Mouse (Mus musculus) E14TG2a.4 (cell line): ENCODE measurements around the gene Unc45b.

Experiments used
- CTCF ChIP-seq: conservative IDR thresholded peaks from 2 replicates; pipeline ENCODE4 v1.5.1; 2014; ENCODE audit warnings: low read length
- POU5F1 ChIP-seq: IDR thresholded peaks from 2 replicates; pipeline ENCODE4 v1.6.1; 2014; ENCODE audit warnings: low read length, borderline replicate concordance

GRCm38 (mm10) chr11:82947457-82947856 lies 37.1 kb downstream of the Unc45b start:
- TF ChIP-seq CTCF (no peak), POU5F1 (no peak)
